Mouse (Mus musculus) adrenal gland, postnatal 4 days (tissue): ENCODE measurements around the gene Bcl11b. TPM values are rescaled to one million over a fixed set of nuclear protein-coding genes. Genes with fewer than 3 reads are reported as not detected.

ENCODE experiments used
- DNase-seq, 2 experiments: peaks; one replicate each; pipeline ENCODE4 v3.0.0; 2021 to 2022; ENCODE audit warnings: low spot score in 2 of 2, mixed read lengths in 2 of 2
- total RNA-seq, 2 experiments: library from RNA; stranded (reverse); gene quantifications; 2 replicates each; pipeline ENCODE4 v1.2.3; 2021

Gene Bcl11b
- total RNA-seq, 2 experiments from 2014 or later: 1.4 to 2.2 TPM

DNA sequence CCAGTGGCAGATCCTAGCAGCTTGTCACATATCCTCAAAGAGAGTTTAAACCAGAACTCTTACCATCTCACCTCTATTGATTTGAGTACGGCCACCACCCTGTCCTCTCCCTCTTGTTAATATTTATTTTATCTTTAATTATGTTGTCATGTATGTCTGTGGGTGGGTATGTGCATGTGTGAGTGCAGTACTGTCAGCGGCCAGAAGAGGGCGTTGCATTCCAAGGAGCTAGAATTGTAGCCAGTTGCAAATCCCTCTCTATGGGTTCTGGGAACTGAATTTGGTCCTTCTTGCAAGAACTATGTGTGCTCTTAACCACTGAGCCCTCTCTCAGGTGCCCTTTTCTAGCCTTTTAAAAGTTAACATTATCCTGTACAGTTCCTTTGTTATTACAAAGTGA lies 98.1 kb downstream of the Bcl11b start:
- DNase-seq: no peak

DNA sequence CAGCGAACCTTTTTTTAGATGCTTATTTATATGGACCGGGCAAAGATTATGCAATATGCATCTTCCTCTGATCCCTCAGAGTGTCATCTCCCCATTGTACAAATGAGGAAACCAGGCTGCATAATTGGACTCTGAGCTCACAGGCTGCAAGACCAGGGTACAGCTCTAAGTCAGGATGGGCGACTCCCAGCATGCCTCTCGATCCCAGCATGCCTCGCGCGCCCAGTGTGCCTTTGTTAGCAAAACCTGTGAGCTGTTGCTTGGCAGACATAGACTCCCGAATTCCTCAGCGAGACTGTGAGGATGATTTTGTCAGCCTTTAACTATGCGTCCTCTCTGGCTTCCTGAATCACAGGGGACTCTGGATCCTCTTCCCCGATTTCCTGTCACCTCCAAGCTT lies 98.9 kb downstream of the Bcl11b start:
- DNase-seq: no peak

- no peak for DNase-seq
Observed at GRCm38 (mm10) chr12:107903949-107904348, 99.5 kb downstream of the Bcl11b start.

- DNase-seq: no peak
Observed at GRCm38 (mm10) chr12:107891449-107891848, 112.0 kb downstream of the Bcl11b start.

DNA sequence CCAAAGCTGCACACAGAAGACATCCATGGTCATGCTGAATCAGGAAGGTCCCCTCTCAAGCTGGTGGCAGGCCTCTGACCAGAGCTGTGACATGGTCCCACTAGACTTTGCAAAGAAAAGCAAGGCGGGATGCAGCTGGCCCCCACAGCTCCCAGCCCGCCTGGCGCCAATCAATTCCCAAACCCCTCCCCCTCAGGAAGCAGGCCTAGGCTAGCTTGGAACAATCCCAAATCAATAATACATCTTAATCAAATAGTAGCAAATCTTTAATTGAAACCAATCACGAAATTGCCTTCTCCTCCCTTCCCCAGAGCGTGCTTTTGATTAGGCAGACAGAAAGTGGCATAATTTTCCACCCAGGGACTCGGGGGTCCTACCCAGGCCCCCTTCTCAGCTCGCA lies 113.1 kb downstream of the Bcl11b start:
- DNase-seq: no peak

DNA sequence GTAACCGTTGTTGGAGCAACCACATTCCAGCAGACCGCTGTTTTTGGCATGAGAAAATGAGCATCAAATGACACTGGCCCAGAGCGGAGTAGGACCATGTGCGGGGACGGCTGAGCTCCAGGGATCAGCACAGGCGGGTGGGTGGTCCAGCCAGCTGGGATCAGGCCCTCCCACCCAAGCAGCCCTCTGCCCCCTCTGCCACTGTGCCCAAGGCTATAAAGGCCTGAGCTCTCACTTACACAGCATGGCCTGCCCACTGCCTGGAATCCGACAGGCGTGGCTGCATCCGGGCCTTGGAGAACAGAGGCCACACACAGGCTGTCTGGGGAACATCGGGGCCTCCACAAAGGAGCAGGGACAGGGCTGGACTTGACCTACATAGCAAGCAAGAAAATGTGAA lies 113.6 kb downstream of the Bcl11b start:
- no peak for DNase-seq

DNA sequence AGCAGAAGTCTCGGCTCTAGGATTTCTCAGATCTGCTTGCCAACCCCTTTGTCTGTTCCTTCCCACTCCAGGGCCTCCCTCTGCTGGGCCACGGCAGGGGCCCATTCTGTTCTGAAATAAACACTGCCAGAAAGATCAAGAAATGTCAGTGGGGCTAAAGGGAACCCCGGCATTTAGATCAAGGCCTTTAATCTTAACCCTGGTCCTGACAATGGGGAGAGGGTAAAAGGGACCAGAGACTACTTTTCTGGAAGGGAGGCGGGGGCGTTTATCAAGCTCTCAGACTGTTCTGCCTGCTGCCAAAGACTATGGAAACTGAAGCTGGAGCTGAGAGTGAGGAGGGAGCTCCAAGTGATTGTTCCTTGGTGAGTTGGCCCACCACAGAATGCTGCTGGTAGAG lies 114.8 kb downstream of the Bcl11b start:
- DNase-seq: no peak

- DNase-seq: no peak
Observed at GRCm38 (mm10) chr12:107888049-107888448, 115.4 kb downstream of the Bcl11b start.

DNA sequence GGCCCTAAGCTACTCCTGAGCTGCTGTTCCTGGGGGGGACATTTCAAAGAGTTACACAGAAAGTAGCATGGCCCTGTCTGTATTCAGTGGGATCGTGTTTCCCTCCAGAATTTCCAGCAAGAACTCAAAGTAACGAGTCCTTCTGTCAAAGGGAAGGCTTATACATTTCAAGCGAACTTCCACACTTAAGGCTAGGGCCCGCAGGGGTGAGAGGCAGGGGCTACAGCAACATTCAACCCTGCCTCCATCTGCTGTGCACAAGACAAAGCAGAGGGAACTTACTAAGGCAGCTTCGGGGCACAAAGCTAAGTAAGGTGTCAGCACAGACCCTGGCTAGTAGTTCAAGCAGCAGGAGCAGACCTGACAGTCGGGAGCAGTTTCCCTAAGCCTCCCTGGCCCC lies 115.8 kb downstream of the Bcl11b start:
- DNase-seq: no peak

GRCm38 (mm10) chr12:107884330-107885065 lies 118.9 kb downstream of the Bcl11b start:
- DNase-seq: no peak

DNA sequence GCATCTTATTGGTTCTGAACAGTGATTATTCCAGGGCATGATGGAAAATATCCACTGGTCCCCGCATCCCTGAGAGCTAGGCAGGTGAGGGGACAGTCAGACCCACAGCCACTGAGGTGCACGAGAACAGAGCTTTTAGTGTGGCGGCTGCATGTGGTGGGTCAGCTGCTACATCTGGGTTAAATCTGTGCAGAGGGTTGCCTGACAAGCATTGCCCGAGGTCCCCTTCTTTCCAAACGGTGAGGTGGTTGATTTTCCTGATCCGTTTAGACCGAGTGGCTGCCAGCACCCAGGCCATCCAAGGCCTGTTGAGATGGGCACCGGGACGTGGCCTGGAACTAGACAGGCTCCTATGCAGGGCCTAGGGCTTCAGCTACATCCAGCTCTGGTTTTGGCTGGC lies 121.7 kb downstream of the Bcl11b start:
- DNase-seq: no peak

DNA sequence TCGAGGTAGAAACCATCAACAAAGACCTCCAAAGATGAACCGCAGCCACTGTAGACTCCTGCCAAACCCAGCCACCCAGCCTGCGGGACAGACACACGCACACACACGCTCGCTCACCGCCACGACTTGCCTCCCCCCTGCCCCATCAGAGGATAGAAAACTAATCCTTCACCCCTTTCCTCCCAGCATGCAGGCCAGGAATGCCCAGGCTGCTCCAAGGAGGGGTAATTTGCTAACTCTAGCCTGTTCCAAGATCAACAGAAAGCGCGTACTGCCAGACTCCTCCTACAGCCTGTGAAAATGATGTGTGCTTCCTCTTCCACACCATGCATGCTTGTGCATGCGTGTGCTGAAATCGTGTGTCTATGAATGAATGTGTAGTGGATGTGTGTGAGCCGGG lies 122.7 kb downstream of the Bcl11b start:
- DNase-seq: no peak

DNA sequence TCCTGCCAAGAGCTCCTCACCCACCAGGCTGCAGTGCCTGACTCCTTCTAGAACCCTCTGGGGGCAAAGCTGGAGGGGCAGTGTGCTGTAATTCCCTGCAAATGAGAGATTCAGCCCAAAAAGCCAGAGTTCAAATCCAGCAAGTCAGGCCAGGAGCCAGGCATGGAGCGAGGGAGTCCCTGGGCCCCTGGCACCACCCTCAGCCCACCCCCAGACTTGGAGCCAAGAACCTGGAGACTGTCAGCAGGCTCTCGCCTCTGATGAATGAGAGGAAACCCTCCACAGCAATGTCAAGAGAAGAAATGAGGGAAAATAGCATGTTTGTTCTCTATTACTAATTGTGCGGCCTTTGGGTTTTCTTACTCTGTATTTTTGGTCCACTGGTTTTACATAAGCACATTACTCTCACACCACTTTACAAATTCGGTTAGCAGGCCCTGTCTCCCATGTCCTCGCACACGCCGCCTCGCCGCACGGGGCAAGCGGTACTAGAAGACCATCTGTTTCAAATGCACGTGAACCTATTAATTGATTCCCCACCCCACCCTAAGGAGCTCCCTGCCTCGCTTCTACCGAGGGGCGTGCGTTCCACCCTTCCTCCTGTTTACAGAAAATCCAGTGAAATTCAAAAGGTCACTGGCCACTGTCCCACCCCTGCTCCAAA lies 124.2 kb downstream of the Bcl11b start:
- DNase-seq: no peak

DNA sequence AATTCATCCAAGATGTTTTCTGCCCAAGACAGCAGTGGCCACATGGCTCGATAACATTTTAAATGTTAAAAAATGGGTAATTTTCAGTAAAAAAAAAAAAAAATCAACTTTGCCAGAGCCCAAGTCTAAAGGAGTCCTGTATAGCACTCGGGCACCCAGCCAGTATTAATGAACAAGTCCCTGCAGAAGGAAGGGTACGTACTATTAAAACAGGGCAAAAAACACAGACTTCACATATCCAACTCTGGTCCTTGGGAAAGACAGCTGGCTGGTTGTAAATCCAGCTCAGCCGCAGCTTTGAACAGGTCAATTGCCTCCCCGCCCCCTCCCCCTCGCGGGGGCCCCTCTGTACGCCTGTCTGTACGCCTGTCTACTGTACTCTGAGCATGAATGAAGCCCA lies 127.2 kb downstream of the Bcl11b start:
- DNase-seq: no peak

- no peak for DNase-seq
Observed at GRCm38 (mm10) chr12:107874467-107875142, 128.8 kb downstream of the Bcl11b start.

- no peak for DNase-seq
Observed at GRCm38 (mm10) chr12:107869526-107870050, 133.8 kb downstream of the Bcl11b start.

- DNase-seq: no peak
Observed at GRCm38 (mm10) chr12:107868291-107868690, 135.1 kb downstream of the Bcl11b start.

Other genes starting within 250 kb of the Bcl11b start
- 100 to 1,000 TPM; 100 to 103 TPM for gene Setd3, start 175.7 kb upstream of the Bcl11b start, total RNA-seq
- 10 to 100 TPM; 43.9 to 45.8 TPM for gene Ccnk, start 176.0 kb upstream of the Bcl11b start, total RNA-seq